Mouse (Mus musculus) layer of hippocampus, postnatal 25 days (tissue): Measurements from ENCODE around the gene Slc25a5. TPM values are rescaled to one million over a fixed set of nuclear protein-coding genes. Genes with fewer than 3 reads are reported as not detected.

Experiments
- DNase-seq, 2 experiments: peaks; one replicate each; pipeline ENCODE4 v3.0.0; 2022; ENCODE audit warnings: mixed read lengths in 2 of 2, low spot score in 1 of 2; ENCODE audit errors: extremely low spot score in 1 of 2
- total RNA-seq, 2 experiments: library from RNA; stranded (reverse); gene quantifications; 2 replicates each; pipeline ENCODE4 v1.2.3; 2021

The Slc25a5 gene
- total RNA-seq, 2 experiments from 2014 or later, result 334 to 370 TPM

DNA sequence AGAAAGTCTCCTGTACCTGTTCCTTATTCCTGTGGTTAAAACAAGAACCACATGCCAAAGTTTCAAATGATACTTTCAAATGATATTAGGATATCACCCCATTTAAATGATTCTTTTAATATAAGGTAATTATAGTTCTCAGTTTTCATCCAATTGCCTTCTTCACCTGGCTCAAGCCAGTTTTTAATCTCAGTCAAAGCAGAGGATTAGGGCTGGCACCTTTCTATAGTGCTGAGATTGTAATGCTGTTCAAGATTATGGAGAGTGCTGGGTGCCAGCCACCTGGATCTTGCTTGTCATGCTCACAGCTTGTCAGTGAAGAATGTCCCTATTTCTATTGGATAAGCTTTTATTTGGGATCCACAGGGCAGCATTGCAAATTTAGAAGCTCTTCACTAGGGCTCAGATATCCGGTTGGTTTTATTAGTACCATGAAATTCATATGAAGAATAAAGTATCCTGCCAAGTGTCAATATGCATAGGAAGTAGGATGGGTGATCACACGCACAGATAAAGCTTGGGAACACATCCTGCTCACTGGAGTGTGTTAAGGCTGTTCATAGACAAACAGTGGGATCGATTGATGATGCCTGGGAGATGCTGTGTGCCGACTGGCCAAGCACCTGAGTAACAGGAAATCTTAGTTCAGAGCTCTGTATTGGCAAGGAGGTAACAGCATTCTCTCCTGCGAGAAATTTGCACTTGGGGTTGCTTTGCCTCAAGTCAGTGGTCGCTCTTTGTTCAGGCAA, 3.9 kb downstream of the Slc25a5 start:
- no peak for DNase-seq

DNA sequence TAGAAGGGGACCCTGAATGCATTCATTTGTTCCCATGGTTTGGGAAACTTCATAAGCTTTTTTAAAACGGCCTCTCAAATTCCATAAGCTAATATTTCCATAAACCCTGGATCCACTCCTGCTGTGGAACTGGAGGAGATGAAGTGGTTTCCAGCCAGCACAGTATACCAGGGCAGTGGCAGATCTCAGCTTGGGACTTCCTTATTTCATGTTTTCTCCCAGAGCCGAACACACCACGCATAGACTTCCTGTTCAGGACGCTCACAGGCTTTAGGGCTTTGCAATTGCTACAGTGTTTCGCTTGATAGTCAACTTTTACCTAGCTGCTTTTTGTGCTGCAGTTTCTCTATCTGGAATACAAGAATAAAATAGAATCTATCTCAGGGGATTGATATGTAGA, 7.7 kb downstream of the Slc25a5 start:
- DNase-seq, result no peak

- no peak for DNase-seq
These were observed 8.7 kb downstream of the Slc25a5 start for GRCm38 (mm10) chrX:36804196-36804595.

DNA sequence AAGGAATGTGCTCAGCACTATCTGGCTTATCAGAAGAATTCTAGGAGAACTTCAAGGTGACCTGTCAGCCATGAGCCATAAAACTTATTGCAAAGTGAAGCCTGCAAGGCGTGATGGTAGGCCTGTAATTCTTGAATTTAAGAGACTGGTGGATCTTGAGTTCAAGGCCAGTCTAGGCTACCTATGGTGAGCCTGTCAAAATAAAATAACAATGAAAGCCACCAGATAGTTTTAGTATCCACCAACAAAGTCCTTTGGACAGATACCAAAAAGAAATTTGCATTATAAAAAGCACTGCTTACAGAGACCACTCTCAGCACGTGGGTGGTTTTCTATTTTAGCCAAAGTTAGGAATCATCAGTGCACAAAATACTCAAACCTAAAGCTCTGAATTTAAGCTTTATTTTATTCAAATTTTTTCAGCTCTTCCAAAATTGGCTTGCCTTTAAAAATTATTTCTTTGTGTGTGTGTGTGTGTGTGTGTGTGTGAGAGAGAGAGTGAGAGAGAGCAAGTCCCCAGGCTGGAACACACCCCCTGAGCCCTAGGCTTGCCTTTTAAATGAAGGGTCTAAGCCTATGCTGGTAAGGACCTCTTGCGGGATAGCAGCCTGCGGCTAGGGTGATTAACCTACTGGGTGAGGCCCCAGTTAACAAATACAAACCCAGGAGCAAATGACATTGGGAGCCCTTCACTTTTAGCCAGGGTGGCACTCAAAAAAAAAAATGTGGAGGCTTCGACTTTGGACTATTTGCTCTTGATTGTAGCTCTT, 10.2 kb downstream of the Slc25a5 start:
- no peak for DNase-seq

GRCm38 (mm10) chrX:36807360-36808317, 12.2 kb downstream of the Slc25a5 start:
- DNase-seq, result peak; percentile 74 to 75

GRCm38 (mm10) chrX:36808318-36808683, 12.8 kb downstream of the Slc25a5 start:
- DNase-seq, result no peak

DNA sequence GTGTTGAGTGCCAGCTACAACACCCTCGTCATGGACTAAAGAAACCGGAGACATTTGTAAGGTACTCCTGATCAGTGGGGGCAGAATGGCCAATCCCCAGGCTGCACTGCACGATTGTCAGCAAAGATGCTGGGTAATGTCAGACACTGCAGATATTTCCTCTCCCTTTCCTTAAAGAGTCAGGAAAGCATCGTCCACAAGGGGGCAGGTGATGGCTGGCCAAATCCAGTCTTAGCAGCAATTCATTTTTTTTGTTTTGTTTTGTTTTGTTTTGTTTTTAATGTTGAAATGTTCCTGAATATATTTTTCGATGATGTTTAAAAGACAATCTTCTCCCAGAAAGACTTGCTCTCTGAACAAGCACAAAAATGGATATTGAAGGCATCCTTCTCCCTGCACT, 15.9 kb downstream of the Slc25a5 start:
- DNase-seq, result no peak

- no peak for DNase-seq
These were observed 18.8 kb downstream of the Slc25a5 start for GRCm38 (mm10) chrX:36814161-36814836.

DNA sequence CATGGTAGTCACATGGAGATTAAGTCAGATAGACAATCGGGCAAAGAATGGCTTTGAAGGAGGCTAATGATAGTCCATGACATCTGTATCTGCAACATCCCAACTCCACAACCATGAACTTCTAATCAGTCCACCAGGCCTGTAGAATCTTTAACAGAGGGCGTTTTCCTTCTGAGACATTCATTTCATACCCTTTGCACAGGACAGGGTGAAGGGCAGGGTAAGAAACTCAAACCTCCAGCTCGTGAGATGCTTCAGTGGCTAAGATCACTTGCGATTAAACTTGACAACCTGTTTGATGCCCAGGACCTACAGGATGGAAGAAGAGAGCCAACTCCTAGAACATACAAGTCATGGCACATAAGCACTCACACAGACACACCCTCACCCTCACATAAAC, 19.6 kb downstream of the Slc25a5 start:
- DNase-seq, result no peak

DNA sequence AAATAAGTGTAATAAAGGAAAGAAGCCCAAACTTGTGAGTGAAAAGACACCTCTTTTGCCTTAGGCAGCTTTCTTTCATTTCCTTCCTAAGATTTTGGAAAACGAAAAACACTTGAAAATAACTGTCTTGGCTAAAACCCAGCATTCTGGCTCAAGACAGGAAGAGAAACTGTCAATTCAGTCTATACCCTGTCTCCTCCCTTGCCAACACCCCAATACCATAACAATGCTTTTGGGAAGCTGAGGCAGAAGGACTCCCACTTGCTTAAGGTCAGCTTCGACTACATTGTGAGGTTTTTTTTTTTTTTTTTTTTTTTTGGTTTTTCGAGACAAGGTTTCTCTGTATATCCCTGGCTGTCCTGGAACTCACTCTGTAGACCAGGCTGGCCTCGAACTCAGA, 20.0 kb downstream of the Slc25a5 start:
- no peak for DNase-seq

- no peak for DNase-seq
These were observed 21.0 kb downstream of the Slc25a5 start for GRCm38 (mm10) chrX:36816368-36816899.

GRCm38 (mm10) chrX:36816953-36817441, 21.5 kb downstream of the Slc25a5 start:
- DNase-seq, result no peak

DNA sequence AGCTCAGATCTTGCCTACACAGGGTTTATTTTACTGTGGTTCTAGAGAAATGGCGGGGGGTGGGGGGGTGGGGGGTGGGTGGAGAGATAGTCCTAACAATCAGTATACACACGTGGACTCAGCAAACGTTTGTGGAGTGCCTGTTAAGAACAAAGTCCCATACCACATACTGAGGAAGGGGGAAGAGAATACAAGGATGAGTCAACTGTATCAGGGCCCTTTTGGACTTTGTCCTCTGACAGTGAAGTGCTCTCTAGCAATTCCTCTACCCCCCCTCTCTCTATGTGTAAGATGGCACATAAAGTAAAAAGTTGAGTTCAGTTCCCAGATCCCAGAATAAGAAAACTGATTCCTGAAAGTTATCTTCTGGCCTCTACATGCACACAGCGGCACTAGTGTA, 24.1 kb downstream of the Slc25a5 start:
- no peak for DNase-seq

DNA sequence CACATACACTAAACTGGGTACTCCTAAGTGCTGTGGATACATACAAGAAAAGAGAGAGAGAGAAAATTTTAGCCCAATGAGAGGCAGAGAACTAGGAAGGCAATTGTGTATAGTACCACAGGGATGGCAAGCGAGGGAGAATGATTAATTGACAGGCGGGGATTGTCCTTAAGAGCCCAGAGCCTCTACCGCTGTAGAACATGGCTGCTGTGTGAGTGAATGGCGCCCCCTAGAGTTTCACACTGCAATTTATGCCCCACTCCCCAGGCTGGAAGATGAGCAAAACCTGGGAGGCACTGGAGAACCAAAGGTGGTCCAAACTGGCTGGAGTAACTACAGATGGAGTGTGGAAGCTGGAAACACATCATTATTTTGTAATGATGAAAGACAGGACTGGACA, 24.8 kb downstream of the Slc25a5 start:
- peak in 1 of 2 experiments; percentile 29 for DNase-seq

DNA sequence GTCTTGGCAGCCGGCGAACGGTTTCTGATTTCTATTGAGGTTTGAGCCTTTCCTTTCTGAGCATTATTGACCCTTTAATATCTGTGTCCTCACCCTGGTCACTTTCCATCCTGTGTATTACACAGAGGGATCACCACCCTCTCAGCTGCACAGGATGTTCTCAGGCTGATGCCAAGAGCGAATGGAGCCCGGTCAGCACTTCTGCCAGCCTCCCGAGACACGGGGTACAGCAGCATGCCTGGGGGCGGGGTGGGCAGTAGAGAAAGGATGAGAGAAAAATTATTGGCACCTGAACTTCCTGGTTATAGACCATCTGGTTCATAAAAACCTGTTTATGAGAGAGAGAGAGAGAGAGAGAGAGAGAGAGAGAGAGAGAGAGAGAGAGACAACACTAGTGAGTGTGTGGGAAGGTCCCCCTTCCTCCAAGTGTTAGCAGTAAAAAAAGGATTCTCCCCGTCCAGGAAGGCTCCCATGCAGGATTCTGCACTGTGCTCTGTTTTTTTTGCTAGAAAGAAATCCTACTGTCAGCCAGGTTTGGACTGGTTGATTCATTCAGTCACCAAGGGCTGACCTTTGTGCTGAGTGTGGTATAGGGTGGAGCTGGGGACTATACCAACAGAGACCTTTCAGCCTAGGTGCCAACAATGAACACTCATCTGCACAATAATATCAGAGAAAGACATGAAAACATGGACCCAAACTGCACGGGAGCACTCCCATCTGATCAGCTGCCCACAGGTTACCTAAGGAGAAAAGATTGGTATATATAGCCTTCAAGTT, 28.7 kb downstream of the Slc25a5 start:
- no peak for DNase-seq

- DNase-seq, result no peak
These were observed 29.6 kb downstream of the Slc25a5 start for GRCm38 (mm10) chrX:36825032-36825431.

DNA sequence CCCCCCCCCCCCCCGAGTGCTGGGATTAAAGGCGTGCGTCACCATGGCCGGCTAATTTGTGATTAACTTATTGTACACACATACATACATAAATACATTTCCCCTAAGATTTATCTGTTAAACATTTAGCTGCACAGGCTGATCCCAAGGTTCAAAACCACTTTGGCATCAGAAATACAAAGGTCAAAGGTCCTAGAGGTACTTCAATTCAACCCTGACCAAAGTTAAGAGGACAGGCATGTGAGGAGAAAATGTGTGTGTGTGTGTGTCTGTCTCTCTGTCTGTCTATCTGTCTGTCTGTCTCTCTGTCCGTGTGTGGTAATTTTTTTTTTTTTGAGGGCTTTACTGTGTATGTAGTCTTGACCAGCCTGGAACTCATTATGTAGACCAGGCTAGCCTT, 31.4 kb downstream of the Slc25a5 start:
- DNase-seq, result no peak

DNA sequence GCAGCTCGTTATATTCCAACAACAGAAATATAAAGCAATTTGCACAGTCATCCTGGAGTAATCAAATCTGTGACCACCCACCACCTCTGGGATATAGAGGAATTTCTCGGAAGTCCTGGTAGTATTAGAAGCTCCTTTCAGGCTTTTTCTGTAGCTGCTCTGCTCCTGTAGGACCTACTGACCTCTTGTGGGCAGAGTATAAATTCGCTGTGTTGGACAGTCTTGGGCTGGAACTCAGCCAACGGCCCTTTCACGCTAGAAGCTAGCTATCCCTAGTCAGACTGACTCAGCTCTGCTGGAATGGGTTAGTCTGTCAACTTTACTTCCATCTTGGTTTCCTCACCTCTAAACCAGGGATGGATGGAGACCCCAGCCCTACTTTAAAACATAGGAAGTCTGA, 34.8 kb downstream of the Slc25a5 start:
- no peak for DNase-seq

DNA sequence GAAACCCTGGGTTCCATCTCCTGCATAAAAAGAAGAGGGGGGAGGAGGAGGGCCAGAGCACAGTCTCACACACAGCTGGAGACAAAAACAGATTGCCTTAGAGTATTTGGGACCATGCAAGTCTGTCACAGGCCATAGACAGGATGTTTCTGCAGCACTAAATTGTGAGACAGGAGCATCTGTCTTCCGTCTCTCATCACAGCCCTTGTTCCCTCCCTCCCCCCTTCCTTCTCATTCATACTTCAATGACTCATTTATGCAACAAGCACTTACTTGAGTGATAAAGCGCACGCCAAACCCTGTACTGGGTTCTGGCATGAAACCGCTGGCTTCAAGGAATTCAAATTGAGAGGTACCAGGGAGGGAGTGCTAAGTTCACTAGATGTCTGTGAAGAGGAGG, 36.2 kb downstream of the Slc25a5 start:
- DNase-seq, result no peak
